Mouse (Mus musculus): ENCODE measurements around the gene Ppp1r12a.
"Not testable (repeated sequence)": the region's sequence is repeated elsewhere in the genome, so short reads cannot be mapped to it uniquely, and the experiment has no call there.

Gene Ppp1r12a

GRCm38 (mm10) chr10:108198945-108199344, 37.0 kb downstream of the Ppp1r12a start:
- ATAC-seq (ENCODE audit: low TSS enrichment): no peak

DNA sequence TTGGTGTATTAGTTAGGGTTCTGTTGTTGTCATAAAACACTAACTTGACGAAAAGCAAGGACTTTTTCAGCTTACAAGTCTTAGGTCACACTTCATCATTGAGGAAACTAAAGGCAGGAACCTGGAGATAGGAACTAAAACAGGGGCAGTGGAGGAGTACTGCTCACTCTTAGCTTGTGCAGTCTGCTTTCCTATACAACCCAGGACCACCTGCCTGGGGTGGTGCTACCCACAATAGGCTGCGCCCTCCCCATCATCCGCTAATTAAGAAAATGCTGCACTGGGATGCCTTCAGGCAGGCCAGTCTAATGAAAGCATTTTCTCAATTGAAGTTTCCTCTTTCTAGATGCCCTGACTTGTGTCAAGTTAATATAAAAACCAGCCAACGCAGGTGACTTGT, 40.1 kb downstream of the Ppp1r12a start:
- no peak for ATAC-seq (ENCODE audit: low TSS enrichment)

GRCm38 (mm10) chr10:108203440-108203839, 41.4 kb downstream of the Ppp1r12a start:
- ATAC-seq (ENCODE audit: low TSS enrichment): no peak

GRCm38 (mm10) chr10:108209396-108209795, 47.4 kb downstream of the Ppp1r12a start:
- ATAC-seq (ENCODE audit: low TSS enrichment): no peak

DNA sequence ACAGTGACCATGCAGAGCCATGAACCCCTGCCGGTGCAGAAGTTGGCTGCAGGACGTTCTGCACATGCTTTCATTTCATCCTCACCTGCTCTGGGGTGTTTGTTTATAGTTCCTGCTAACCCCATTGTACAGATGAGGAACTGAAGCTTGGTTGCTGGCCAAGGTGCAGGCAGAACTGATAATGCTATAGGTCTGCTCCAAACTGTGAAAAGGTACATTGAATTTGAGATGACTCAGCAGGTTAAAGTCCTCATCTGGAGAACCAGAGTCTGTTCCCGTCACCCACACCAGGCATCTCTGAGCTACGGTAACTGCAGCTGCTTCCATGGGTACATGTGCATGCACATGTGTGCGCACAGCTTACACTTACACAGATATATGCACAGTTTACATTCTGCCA, 62.4 kb downstream of the Ppp1r12a start:
- no peak for ATAC-seq (ENCODE audit: low TSS enrichment)

- ATAC-seq (ENCODE audit: low TSS enrichment): no peak
Measured at GRCm38 (mm10) chr10:108237049-108237448, 75.1 kb downstream of the Ppp1r12a start.

GRCm38 (mm10) chr10:108239061-108239460, 77.1 kb downstream of the Ppp1r12a start:
- peak; percentile 39; the same call in 1 of the 2 replicates for ATAC-seq (ENCODE audit: low TSS enrichment)

- ATAC-seq (ENCODE audit: low TSS enrichment): no peak
Measured at GRCm38 (mm10) chr10:108250710-108251109, 88.7 kb downstream of the Ppp1r12a start.

GRCm38 (mm10) chr10:108251181-108251580, 89.2 kb downstream of the Ppp1r12a start:
- no peak for ATAC-seq (ENCODE audit: low TSS enrichment)

- ATAC-seq (ENCODE audit: low TSS enrichment): no peak
Measured at GRCm38 (mm10) chr10:108255812-108256376, 93.9 kb downstream of the Ppp1r12a start.

DNA sequence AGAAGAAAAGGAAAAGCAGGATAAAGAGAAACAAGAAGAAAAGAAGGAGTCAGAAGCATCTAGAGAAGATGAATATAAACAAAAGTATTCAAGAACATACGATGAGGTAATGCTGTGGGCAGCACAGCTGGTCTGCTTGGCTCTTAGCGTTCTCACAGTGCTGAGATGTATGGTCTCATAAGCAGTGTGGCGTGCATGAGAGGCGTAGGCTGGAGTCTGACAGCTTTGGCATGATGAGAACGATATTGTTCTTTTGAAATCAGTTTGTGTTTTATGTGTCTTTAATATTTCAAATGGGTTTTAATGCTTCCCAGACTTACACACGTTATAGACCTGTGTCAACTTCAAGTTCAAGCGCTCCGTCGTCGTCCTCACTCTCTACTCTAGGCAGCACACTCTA, 98.9 kb downstream of the Ppp1r12a start:
- peak; percentile 87 for ATAC-seq (ENCODE audit: low TSS enrichment)

- no peak for ATAC-seq (ENCODE audit: low TSS enrichment)
Measured at GRCm38 (mm10) chr10:108264641-108265040, 102.6 kb downstream of the Ppp1r12a start.

DNA sequence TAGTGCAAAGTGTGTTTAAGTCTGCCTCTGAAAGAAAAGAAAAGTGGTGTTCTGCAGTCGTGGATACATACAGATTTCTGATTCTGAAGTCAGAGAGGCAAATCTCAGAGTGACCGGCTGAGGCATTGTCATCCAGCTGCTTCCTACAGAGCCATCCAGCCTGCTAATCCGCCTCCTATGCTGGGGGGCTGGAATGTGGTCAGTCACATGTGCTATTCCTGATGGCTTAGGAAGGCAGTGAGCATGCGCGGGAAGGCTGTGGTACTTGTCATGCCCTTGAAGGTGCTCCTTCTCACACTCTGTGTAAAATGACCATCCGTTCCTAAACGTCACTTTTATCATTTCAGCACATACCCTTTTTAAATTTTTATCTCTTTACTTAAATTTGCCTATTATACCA, 109.2 kb downstream of the Ppp1r12a start:
- no peak for ATAC-seq (ENCODE audit: low TSS enrichment)

GRCm38 (mm10) chr10:108276678-108277077, 114.7 kb downstream of the Ppp1r12a start:
- ATAC-seq (ENCODE audit: low TSS enrichment): no peak

GRCm38 (mm10) chr10:108277198-108277597, 115.2 kb downstream of the Ppp1r12a start:
- ATAC-seq (ENCODE audit: low TSS enrichment): no peak

DNA sequence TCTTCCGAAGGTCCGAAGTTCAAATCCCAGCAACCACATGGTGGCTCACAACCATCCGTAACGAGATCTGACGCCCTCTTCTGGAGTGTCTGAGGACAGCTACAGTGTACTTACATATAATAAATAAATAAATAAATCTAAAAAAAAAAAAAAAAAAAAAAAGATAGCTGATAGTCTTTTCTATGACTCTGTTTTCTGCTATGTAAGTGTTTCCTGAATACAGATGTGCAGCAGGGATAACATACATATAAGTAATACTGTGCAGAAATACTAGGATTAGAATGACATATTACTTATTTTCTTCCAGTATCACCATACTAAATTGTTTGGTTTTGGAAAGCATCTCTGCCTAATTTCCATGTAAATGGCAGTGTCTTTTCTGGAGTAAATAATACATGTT, 119.1 kb downstream of the Ppp1r12a start:
- not testable (repeated sequence) for ATAC-seq (ENCODE audit: low TSS enrichment)

- ATAC-seq (ENCODE audit: low TSS enrichment): no peak
Measured at GRCm38 (mm10) chr10:108282351-108282750, 120.4 kb downstream of the Ppp1r12a start.

GRCm38 (mm10) chr10:108283418-108283817, 121.4 kb downstream of the Ppp1r12a start:
- no peak for ATAC-seq (ENCODE audit: low TSS enrichment)

- peak; percentile 39 for ATAC-seq (ENCODE audit: low TSS enrichment)
Measured at GRCm38 (mm10) chr10:108283837-108284236, 121.8 kb downstream of the Ppp1r12a start.

DNA sequence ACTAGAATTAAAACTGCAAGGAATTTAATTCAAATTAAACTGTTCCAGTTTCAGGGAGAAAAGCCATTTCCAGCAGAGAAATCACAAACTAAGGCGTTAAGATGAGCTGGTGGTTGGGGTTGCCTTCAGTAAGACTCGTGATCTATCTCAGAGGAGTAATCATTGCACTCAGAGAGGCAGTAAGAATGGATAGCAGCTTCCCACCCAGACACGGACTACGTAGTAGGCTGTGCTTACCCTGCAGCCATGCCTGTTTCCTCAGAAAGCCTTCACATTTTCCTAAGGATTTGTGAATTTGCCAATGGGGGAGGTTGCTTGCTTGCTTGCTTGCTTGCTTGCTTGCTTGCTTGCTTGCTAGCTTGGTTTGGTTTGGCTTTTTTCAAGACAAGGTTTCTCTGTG, 122.5 kb downstream of the Ppp1r12a start:
- ATAC-seq (ENCODE audit: low TSS enrichment): peak; percentile 74

GRCm38 (mm10) chr10:108284977-108285376, 123.0 kb downstream of the Ppp1r12a start:
- no peak for ATAC-seq (ENCODE audit: low TSS enrichment)

DNA sequence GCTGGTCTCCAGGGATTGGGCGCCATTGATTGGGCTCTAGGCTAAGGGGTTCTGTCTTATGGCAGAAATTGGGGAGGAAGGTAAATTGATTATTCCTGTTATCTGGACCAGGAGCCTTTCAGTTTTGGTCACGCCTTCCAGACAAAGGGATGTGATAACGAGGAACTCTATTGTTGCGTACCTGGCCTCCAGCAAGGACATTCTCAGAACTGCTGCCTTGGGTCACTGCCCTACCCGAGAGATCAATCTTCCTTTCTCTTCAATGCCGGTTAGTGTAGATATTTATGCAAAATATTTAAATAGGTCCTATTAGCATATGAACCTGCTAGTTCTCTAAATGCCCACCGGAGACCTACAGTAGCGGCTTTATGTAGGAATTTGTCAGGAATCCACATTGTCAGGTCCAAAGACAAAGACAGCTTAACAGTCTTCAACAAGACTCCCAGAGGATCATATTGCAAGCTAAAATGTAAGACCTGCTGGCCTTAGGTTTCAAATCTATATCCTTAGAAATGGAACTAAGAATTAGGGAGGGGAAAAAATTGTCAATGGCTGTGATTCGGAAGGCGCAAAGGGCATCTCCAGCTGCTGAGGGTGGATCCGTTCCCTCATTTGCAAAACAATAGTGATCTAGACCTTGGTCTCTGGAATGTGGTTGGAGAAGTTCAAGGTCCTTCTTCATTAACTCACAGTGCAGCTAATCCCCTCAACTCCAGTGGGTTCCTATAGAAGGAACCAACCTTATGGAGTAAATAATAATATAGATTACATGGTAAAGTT, 124.9 kb downstream of the Ppp1r12a start:
- no peak for ATAC-seq (ENCODE audit: low TSS enrichment)

GRCm38 (mm10) chr10:108287438-108287801, 125.4 kb downstream of the Ppp1r12a start:
- no peak for ATAC-seq (ENCODE audit: low TSS enrichment)

- ATAC-seq (ENCODE audit: low TSS enrichment): peak; percentile 75
Measured at GRCm38 (mm10) chr10:108290046-108290445, 128.1 kb downstream of the Ppp1r12a start.

Data from frontal cortex, adult (tissue).